Mouse (Mus musculus) C2C12 (cell line): ENCODE measurements around the gene Ccdc117.

Experiments used
- CTCF ChIP-seq: IDR thresholded peaks from one replicate; pipeline ENCODE4 v1.5.1; 2011; ENCODE audit not compliant: control insufficient read depth, insufficient read depth, insufficient read length
- USF1 ChIP-seq: IDR thresholded peaks from one replicate; pipeline ENCODE4 v1.6.1; 2011; ENCODE audit warnings: low read depth, mild to moderate bottlenecking, control low read depth, moderate library complexity

- TF ChIP-seq USF1 (no peak), CTCF (peak; percentile 9)
These were observed at the start of gene Ccdc117 for GRCm38 (mm10) chr11:5541799-5542481.
